Mouse (Mus musculus): ENCODE data around the gene Bex1. TPM values are rescaled to one million over a fixed set of nuclear protein-coding genes. Genes with fewer than 3 reads are reported as not detected.
"Not testable (repeated sequence)": the region's sequence is repeated elsewhere in the genome, so short reads cannot be mapped to it uniquely, and the experiment has no call there.

Bex1 gene
- polyA plus RNA-seq (2015; fragmentation: Nextera tagmentation; extraction: Ambion mirVana) = 75.7 and 81.3 TPM in 2 replicates

DNA sequence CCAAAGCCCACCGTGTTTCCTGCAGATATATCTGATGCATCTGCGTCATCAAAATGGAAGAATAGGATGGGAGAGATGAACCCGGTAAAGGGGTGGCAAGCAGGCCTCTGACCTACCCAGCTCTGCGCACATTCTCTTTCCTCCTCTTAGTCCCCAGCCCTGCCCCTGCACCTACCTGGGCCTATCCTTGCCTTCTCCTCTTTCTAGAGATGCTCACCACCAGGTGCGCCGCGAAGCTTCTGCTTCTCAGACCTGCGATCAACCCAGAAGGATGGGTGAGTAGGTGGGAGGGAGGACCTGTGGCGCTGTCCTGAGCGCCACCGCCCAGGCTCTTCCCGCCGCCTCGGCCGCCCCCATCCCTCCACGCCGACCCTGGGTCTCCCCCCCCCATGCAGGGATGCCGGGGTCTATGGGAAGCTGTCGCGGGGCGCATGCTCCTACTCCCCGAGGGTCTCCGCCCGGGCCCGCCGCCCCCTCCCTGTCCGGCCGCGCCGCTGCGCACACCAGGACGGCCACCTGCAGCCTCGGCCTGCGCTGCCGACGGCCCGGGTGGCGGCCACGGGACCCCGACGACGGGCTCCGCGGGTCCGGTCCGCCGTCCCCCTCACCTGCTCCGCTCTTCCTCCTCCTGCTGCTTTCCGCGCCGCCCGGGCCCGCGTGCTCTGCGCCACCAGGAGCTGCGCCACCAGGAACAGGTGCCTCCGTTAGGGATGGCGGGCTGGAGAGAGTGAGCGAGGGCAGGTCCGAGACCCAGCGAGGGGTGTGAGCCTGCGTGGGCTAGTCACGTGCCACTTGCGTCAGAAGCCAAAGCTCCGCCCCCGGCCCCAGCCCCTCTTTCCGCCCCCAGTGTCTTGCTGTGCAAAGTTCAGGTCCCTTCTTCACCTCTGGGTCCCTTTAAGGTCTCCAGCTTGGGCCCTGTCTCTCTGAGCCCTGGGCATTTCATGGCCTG lies at the start of gene Bex1, which contains the start of gene Tceal7:
Gene Bex1 (minus strand): TSS at position 785 of the 949 bp plus-strand sequence.
Gene Tceal7 (plus strand): TSS at position 51 of the 949 bp plus-strand sequence.
- WGBS = 42% methylated on average over 9 of the region's 67 CpGs
- peak; percentile 93 for ATAC-seq (ENCODE audit: low FRiP score, low TSS enrichment)

DNA sequence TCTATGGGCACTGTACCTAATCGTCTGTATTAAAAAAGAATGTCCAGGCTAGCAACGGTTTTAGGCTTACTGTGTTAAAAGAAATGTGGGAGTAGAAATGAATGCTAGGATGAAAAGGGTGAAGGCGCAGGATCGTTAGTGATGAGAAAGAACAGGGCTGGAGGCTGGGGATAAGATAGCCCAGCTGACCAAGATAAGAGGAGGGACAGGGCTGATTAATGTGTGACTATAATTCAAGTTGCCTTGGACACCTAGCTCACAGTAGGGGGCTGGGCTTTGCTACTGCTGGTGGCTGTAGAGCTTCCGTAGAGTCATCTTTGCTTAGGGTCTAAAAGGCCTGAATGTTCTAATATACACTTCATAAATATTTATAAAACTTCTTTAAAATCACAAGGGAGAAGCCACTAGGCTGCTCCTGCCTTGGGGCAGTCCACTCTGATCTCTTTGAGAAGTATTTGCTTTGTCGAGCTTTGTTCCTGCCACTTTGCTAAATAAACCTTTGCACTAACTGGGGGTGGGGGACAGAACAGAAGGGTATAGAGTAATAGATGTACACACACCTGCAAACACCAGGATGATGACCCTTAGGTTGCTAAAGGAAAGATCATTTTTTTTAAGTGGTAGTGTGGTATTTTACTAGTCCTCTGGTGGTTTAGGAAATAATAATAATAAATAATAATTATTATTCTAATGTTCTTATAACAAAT lies 36.9 kb upstream of the Bex1 start:
- WGBS = 60% methylated on average over 6 of the region's 6 CpGs
- ATAC-seq (ENCODE audit: low FRiP score, low TSS enrichment) = no peak
- no peak overlapping the region for H3K4me2 ChIP-seq (replicated peaks; ENCODE audit: low read depth, low read length)

More for the DNA sequence above, at the start of gene Bex1, which contains the start of gene Tceal7:
- Histone ChIP-seq H3K4me3 (ENCODE audit: low read length) (peak within 1 kb of the TSS; percentile 40), H3K4me2 (replicated peaks; ENCODE audit: low read depth, low read length) (peak within 1 kb of the TSS; percentile 44)
- H3K36me3 ChIP-seq (ENCODE audit: insufficient read depth, low read length); H3K27me3 ChIP-seq (ENCODE audit: insufficient read depth, low read length); H3K9ac ChIP-seq (replicated peaks; ENCODE audit: low read length); H3K27ac ChIP-seq (ENCODE audit: low read length); H3K9me3 ChIP-seq (ENCODE audit: low read length); H3K4me1 ChIP-seq (ENCODE audit: insufficient read depth, low read length): not testable (repeated sequence)

DNA sequence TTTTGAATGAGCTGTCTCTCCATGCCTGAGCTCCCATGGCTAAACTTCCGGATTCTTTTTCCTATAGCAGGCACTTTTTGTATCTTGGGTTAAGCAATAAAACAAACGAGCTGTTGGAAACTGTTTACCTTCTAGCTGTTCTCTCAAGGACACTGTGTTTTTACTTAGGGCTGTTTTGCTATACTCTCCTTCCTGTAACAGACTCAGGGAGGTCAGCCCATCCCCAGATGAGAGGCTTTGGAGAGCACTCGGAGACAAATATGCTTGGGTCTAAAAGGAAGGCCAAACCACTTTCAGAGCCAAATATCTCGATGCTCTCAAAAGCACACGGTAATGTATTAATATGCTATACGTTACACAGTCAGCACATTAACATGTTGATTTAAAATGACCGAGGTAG lies 34.4 kb upstream of the Bex1 start:
- H3K27me3 ChIP-seq (ENCODE audit: insufficient read depth, low read length) = peaks cover 5% of the 10 kb centered on the region; the same call in 1 of the 2 replicates
- H3K9me3 ChIP-seq (ENCODE audit: low read length) = no peaks in the 10 kb centered on the region
- H3K4me1 ChIP-seq (ENCODE audit: insufficient read depth, low read length) = no peaks in the 10 kb centered on the region
- 66% methylated on average over 7 of the region's 7 CpGs for WGBS
- no peak overlapping the region for H3K9ac ChIP-seq (replicated peaks; ENCODE audit: low read length)
- no peak overlapping the region for H3K4me2 ChIP-seq (replicated peaks; ENCODE audit: low read depth, low read length)
- H3K4me3 ChIP-seq (ENCODE audit: low read length) = no peak overlapping the region
- H3K36me3 ChIP-seq (ENCODE audit: insufficient read depth, low read length) = peaks cover 7% of the 10 kb centered on the region; the same call in 1 of the 2 replicates
- no peak overlapping the region for H3K27ac ChIP-seq (ENCODE audit: low read length)
- ATAC-seq (ENCODE audit: low FRiP score, low TSS enrichment) = no peak

More for the DNA sequence above, 36.9 kb upstream of the Bex1 start:
- peaks cover 5% of the 10 kb centered on the region; the same call in 1 of the 2 replicates for H3K27me3 ChIP-seq (ENCODE audit: insufficient read depth, low read length)
- no peaks in the 10 kb centered on the region for H3K4me1 ChIP-seq (ENCODE audit: insufficient read depth, low read length)
- peaks cover 6% of the 10 kb centered on the region; the same call in 1 of the 2 replicates for H3K36me3 ChIP-seq (ENCODE audit: insufficient read depth, low read length)
- H3K4me3 ChIP-seq (ENCODE audit: low read length) = no peak overlapping the region
- H3K27ac ChIP-seq (ENCODE audit: low read length) = no peak overlapping the region
- no peaks in the 10 kb centered on the region for H3K9me3 ChIP-seq (ENCODE audit: low read length)
- no peak overlapping the region for H3K9ac ChIP-seq (replicated peaks; ENCODE audit: low read length)

DNA sequence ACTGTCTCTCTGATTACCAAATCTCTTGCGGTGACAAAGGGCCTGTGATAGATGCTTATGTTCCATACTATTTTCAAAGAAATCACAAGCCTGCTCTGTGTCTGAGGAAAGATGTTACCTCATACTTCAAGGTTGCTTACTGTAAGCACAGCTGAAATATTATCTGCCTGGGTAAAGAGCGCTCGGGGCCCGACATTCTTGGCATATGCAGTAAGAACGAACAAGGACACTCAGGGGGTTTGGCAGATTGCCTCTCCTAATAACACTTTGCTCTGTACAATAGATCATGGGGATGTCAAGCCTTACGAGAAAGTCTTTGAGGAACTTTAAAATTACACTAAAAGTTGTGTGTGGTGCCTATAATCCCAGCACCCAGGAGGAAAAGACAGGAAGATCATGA lies 33.5 kb upstream of the Bex1 start:
- no peak for ATAC-seq (ENCODE audit: low FRiP score, low TSS enrichment)

DNA sequence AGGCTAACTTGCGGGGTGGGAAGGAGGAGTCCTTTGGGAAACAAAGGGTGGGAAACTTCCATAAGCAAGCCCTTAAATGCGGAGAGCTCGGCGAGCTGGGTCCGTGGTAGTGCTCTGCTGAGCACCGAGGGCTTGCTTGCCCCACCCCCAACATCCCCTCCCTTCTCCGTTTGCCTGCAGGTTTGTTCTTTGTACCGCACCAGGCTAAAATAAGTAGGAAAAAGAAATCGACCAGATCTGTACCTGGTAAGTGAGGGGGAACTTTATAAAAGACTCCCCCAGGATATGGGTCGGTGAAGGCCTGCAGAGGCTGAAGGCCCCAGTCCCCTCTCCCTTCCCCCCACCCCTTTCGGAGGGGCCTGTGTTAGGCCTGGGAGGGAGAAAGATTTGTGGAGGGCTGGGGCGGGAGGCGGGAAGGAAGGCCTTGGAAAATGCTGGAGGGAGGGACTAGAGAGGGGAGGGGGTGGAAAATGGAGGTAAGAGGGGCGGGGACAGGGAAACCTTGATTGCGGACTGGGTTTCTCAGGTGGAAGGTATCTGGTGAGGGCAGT lies 30.3 kb upstream of the Bex1 start:
- H3K36me3 ChIP-seq (ENCODE audit: insufficient read depth, low read length) = peaks cover 7% of the 10 kb centered on the region; the same call in 1 of the 2 replicates
- 25% methylated on average over 14 of the region's 15 CpGs for WGBS
- peak; percentile 87 for ATAC-seq (ENCODE audit: low FRiP score, low TSS enrichment)

More for the DNA sequence above, 33.5 kb upstream of the Bex1 start:
- H3K27ac ChIP-seq (ENCODE audit: low read length) = no peak overlapping the region
- H3K9ac ChIP-seq (replicated peaks; ENCODE audit: low read length) = no peak overlapping the region
- no peak overlapping the region for H3K4me3 ChIP-seq (ENCODE audit: low read length)
- peaks cover 3% of the 10 kb centered on the region; the same call in 1 of the 2 replicates for H3K27me3 ChIP-seq (ENCODE audit: insufficient read depth, low read length)
- H3K36me3 ChIP-seq (ENCODE audit: insufficient read depth, low read length) = peaks cover 7% of the 10 kb centered on the region; the same call in 1 of the 2 replicates
- no peaks in the 10 kb centered on the region for H3K9me3 ChIP-seq (ENCODE audit: low read length)
- 67% methylated on average over 6 of the region's 6 CpGs for WGBS
- no peak overlapping the region for H3K4me2 ChIP-seq (replicated peaks; ENCODE audit: low read depth, low read length)
- no peaks in the 10 kb centered on the region for H3K4me1 ChIP-seq (ENCODE audit: insufficient read depth, low read length)

DNA sequence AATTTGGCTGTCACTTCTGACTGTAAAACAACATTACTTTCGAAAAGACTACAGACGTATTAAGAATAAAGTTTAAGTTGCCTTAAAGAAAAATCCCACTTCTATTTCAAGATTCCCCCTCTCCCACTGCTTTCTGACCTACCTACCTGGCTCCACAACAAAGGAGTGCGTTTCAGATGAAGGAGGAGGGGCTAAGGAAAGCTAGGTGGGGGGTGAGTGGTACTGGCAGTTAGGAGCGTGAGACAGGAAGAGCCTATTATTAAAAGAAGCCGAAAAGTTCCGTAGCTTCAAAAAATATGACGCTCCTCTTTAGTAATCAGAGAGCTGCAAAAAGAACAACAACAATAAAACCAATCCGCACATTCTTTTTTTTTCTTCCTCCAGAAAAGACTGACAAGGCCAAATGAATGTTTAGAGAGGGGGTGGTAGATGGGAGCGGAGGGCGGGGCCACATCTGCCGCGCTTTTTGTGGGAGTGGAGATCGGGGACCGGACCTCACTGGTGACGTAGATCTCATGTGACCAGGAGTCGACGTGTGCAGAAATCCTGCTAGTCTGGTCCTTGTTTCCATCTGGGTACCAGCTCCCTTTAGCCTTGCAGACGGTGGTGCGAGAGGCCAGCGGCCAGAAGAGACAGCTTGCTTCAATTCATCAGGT lies 29.4 kb upstream of the Bex1 start, which contains the start of gene Tceal9:
Gene Tceal9 (plus strand): TSS at position 506 of the 656 bp plus-strand sequence.
- H3K4me3 ChIP-seq (ENCODE audit: low read length) = peak within 1 kb of the TSS; percentile 67
- WGBS = 17% methylated on average over 20 of the region's 20 CpGs

More for the DNA sequence above, 30.3 kb upstream of the Bex1 start:
- H3K4me2 ChIP-seq (replicated peaks; ENCODE audit: low read depth, low read length) = peak overlapping the region; percentile 47
- H3K4me1 ChIP-seq (ENCODE audit: insufficient read depth, low read length) = no peaks in the 10 kb centered on the region
- H3K27me3 ChIP-seq (ENCODE audit: insufficient read depth, low read length) = peaks cover 5% of the 10 kb centered on the region; the same call in 1 of the 2 replicates
- H3K9ac ChIP-seq (replicated peaks; ENCODE audit: low read length) = peak overlapping the region; percentile 84
- H3K4me3 ChIP-seq (ENCODE audit: low read length) = peak overlapping the region; percentile 67
- no peaks in the 10 kb centered on the region for H3K9me3 ChIP-seq (ENCODE audit: low read length)
- H3K27ac ChIP-seq (ENCODE audit: low read length) = peak overlapping the region; percentile 85

DNA sequence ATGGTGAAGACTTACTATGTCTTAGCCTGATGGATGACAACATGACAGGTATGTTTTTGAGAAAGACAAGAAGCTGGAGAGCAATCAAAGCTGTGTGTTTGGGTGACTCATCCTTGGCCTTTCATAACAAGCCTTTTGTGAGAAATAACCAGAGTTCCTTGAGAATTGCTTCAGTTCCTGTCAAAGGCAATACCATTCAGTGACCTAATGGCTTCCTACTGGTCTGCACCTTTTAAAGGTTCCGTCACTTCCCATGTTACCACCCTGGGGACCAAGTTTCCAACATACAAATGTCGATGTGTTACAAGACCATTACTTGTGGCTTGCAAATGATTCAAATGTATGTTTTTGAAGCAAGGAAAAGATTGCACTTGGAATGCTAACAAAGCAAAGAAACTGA lies 27.9 kb upstream of the Bex1 start:
- Histone ChIP-seq H3K4me3 (ENCODE audit: low read length) (no peak overlapping the region), H3K9ac (replicated peaks; ENCODE audit: low read length) (no peak overlapping the region), H3K27me3 (ENCODE audit: insufficient read depth, low read length) (0 out of 2 replicates have a peak, but pooled peaks cover 2% of the 10 kb centered on the region), H3K4me2 (replicated peaks; ENCODE audit: low read depth, low read length) (no peak overlapping the region), H3K9me3 (ENCODE audit: low read length) (no peaks in the 10 kb centered on the region), H3K4me1 (ENCODE audit: insufficient read depth, low read length) (no peaks in the 10 kb centered on the region), H3K27ac (ENCODE audit: low read length) (no peak overlapping the region), H3K36me3 (ENCODE audit: insufficient read depth, low read length) (peaks cover 7% of the 10 kb centered on the region; the same call in 1 of the 2 replicates)
- WGBS = 84% methylated on average over 2 of the region's 2 CpGs
- ATAC-seq (ENCODE audit: low FRiP score, low TSS enrichment) = no peak

More for the DNA sequence above, 29.4 kb upstream of the Bex1 start, which contains the start of gene Tceal9:
- peak within 1 kb of the TSS; percentile 84 for H3K9ac ChIP-seq (replicated peaks; ENCODE audit: low read length)
- peaks cover 7% of the 10 kb centered on the region; the same call in 1 of the 2 replicates for H3K36me3 ChIP-seq (ENCODE audit: insufficient read depth, low read length)
- H3K9me3 ChIP-seq (ENCODE audit: low read length) = no peaks in the 10 kb centered on the region
- H3K27me3 ChIP-seq (ENCODE audit: insufficient read depth, low read length) = peaks cover 5% of the 10 kb centered on the region; the same call in 1 of the 2 replicates
- peak within 1 kb of the TSS; percentile 47 for H3K4me2 ChIP-seq (replicated peaks; ENCODE audit: low read depth, low read length)
- H3K4me1 ChIP-seq (ENCODE audit: insufficient read depth, low read length) = no peaks in the 10 kb centered on the region
- peak; percentile 95 for ATAC-seq (ENCODE audit: low FRiP score, low TSS enrichment)
- H3K27ac ChIP-seq (ENCODE audit: low read length) = peak within 1 kb of the TSS; percentile 85

DNA sequence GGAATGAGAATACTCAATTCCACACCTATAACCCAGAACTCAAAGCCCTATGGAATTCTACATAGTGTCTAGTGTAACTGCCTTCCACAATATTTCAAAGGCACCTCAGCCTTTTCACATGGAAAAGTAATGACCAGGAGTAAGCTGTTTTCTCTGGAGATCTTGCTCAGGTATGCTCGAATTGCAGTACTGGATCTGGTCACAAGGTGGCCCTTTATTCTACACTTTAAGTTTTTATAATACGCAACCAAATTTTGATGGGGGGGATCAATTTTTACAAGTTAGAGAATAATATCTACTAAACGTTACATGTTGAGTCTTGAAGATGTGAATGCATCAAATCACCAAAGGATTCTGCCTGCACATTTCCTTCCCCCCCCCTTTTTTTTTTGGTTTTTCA lies 22.8 kb upstream of the Bex1 start:
- WGBS = 56% methylated on average over 3 of the region's 3 CpGs
- ATAC-seq (ENCODE audit: low FRiP score, low TSS enrichment) = no peak
- H3K36me3 ChIP-seq (ENCODE audit: insufficient read depth, low read length) = no peaks in the 10 kb centered on the region
- H3K9me3 ChIP-seq (ENCODE audit: low read length) = no peaks in the 10 kb centered on the region
- no peak overlapping the region for H3K9ac ChIP-seq (replicated peaks; ENCODE audit: low read length)
- H3K4me3 ChIP-seq (ENCODE audit: low read length) = no peak overlapping the region
- no peak overlapping the region for H3K4me2 ChIP-seq (replicated peaks; ENCODE audit: low read depth, low read length)
- peaks cover 2% of the 10 kb centered on the region; the same call in 1 of the 2 replicates for H3K27me3 ChIP-seq (ENCODE audit: insufficient read depth, low read length)
- H3K4me1 ChIP-seq (ENCODE audit: insufficient read depth, low read length) = no peaks in the 10 kb centered on the region
- no peak overlapping the region for H3K27ac ChIP-seq (ENCODE audit: low read length)

DNA sequence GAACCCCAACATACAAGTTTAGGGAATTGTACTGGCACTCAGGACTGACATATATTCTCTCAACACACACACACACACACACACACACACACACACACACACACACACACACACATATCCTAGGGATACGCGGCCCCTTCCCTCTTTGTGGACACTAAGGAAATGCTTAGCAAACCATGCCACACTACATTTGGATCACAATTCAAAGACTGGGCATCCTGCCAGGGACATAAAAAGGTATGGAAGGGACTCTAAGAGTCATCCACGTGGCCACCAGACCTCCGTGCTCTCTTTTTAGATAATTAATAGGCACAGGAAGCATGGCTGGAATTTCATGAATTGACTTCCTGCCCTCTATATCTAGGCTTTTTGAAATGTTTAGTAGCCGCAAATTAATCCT lies 12.5 kb upstream of the Bex1 start:
- 57% methylated on average over 5 of the region's 5 CpGs for WGBS
- Histone ChIP-seq H3K4me3 (ENCODE audit: low read length) (no peak overlapping the region), H3K27me3 (ENCODE audit: insufficient read depth, low read length) (peaks cover 10% of the 10 kb centered on the region), H3K9me3 (ENCODE audit: low read length) (no peaks in the 10 kb centered on the region), H3K4me2 (replicated peaks; ENCODE audit: low read depth, low read length) (no peak overlapping the region), H3K36me3 (ENCODE audit: insufficient read depth, low read length) (no peaks in the 10 kb centered on the region), H3K27ac (ENCODE audit: low read length) (no peak overlapping the region), H3K4me1 (ENCODE audit: insufficient read depth, low read length) (no peaks in the 10 kb centered on the region), H3K9ac (replicated peaks; ENCODE audit: low read length) (no peak overlapping the region)
- ATAC-seq (ENCODE audit: low FRiP score, low TSS enrichment) = 0 out of 2 replicates have a peak, but pooled peaks have one; percentile 39
